In the genomic region with DNA sequence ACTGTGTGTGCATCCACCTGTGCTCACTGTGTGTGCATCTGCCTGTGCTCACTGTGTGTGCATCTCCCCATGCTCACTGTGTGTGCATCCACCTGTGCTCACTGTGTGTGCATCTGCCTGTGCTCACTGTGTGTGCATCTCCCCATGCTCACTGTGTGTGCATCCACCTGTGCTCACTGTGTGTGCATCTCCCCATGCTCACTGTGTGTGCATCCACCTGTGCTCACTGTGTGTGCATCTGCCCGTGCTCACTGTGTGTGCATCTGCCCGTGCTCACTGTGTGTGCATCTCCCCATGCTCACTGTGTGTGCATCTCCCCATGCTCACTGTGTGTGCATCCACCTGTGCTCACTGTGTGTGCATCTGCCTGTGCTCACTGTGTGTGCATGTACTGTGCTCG, we compare ENCODE assay signal across 8 mouse cellular contexts. TPM values are rescaled to one million over a fixed set of nuclear protein-coding genes. Genes with fewer than 3 reads are reported as not detected.
DNase-seq lines count a peak whose midpoint lies in the region; TF ChIP-seq lines count a peak whose summit lies in the region.
"Not testable (repeated sequence)": the region's sequence is repeated elsewhere in the genome, so short reads cannot be mapped to it uniquely, and the experiment has no call there.
"Had no signal": no experiment of that assay in that cellular context is flagged by ENCODE, and none has a peak within 500 bp of the region (broad histone marks: within the 10 kb centered on the region; RNA-seq: fewer than 3 reads in every experiment).

No protein-coding gene starts in this region.

- TF ChIP-seq EP300 in MEL (IDR thresholded peaks at IDR 0.05; ENCODE audit: low read depth in 1 of 2, low read length in 2 of 2): not testable (repeated sequence)

- TF ChIP-seq RAD21 in MEL (IDR thresholded peaks at IDR 0.05; ENCODE audit: low read depth, low read length): not testable (repeated sequence)

- H3K9me3 ChIP-seq in MEL (replicated peaks; ENCODE audit: insufficient read depth, low read length); megakaryocyte, embryonic 14.5 days: not testable (repeated sequence)

- H3K27ac ChIP-seq in MEL (ENCODE audit: control insufficient read depth, low read depth, low read length): not testable (repeated sequence)

- H3K9ac ChIP-seq in MEL (ENCODE audit: control insufficient read depth, low read depth, low read length, poor library complexity, severe bottlenecking): not testable (repeated sequence)

- TF ChIP-seq CTCF in MEL (IDR thresholded peaks at IDR 0.05 in 2 of 3, conservative IDR thresholded peaks at IDR 0.05 in 1 of 3; ENCODE audit: control insufficient read depth in 1 of 3, insufficient read depth in 1 of 3, low read depth in 2 of 3, low read length in 3 of 3, poor library complexity in 1 of 3, severe bottlenecking in 1 of 3): not testable (repeated sequence)

- DNase-seq in MEL (ENCODE audit: low read depth, low spot score): not testable (repeated sequence)

- H3K79me2 ChIP-seq in MEL (ENCODE audit: control insufficient read depth, insufficient read depth, low read length, poor library complexity): not testable (repeated sequence)

- not testable (repeated sequence) for H3K4me1 ChIP-seq in MEL (ENCODE audit: control insufficient read depth in 1 of 2, insufficient read depth in 2 of 2, low read length in 2 of 2); megakaryocyte, embryonic 14.5 days

- H3K4me3 ChIP-seq in MEL (ENCODE audit: control insufficient read depth in 1 of 2, insufficient read depth in 1 of 2, low read depth in 2 of 2, low read length in 2 of 2): not testable (repeated sequence)
- peak overlapping the region; percentile 64 for H3K4me3 ChIP-seq in megakaryocyte, embryonic 14.5 days (replicated peaks)

- TF ChIP-seq POLR2A in MEL (IDR thresholded peaks at IDR 0.05; ENCODE audit: control insufficient read depth in 1 of 2, insufficient read depth in 1 of 2, low read depth in 1 of 2, low read length in 2 of 2, poor library complexity in 1 of 2): not testable (repeated sequence)

- H3K27me3 ChIP-seq in MEL (ENCODE audit: control insufficient read depth in 1 of 2, insufficient read depth in 2 of 2, low read length in 2 of 2): not testable (repeated sequence)
- H3K27me3 ChIP-seq in megakaryocyte, embryonic 14.5 days (replicated peaks): peaks cover 70% of the 10 kb centered on the region

- H3K36me3 ChIP-seq in MEL (ENCODE audit: control insufficient read depth in 1 of 2, insufficient read depth in 2 of 2, low read length in 2 of 2); megakaryocyte, embryonic 14.5 days (replicated peaks; ENCODE audit: low read length): not testable (repeated sequence)

TF ChIP-seq in MEL, 35 proteins besides CTCF, POLR2A, EP300 and RAD21:
- peak; percentile 68; the same call in 1 of the 2 replicates for TF ChIP-seq POLR2AphosphoS5 (IDR thresholded peaks at IDR 0.05; ENCODE audit: borderline replicate concordance, low read depth, low read length)

RNA-seq across cellular contexts. Expression of gene Scrt2, which starts 18.5 kb away (rescaled TPM):
- total RNA-seq in MEL (2012; rRNA removed): not detected in 2 replicates
- polyA plus RNA-seq in MEL (2012; ENCODE audit: insufficient read depth in 1 of 2, insufficient read length in 2 of 2, low read depth in 1 of 2, low replicate concordance in 2 of 2, missing spikeins in 1 of 2): not detected
- polyA plus RNA-seq in megakaryocyte, embryonic 14.5 days (2012; ENCODE audit: insufficient read depth, low replicate concordance): not detected in 2 replicates
- total RNA-seq: CH12.LX had no signal
- polyA plus RNA-seq: activated CD4-positive, CD25-positive, alpha-beta regulatory T cell, adult 4 months; C2C12; CD4-positive, CD25-positive, alpha-beta regulatory T cell, adult 4 months; G1E; Patski had no signal

RNA-seq across cellular contexts. Expression of gene Srxn1, which starts 42.5 kb away (rescaled TPM):
- total RNA-seq in MEL (2012; rRNA removed): 27.4 and 31.3 TPM in 2 replicates
- polyA plus RNA-seq in MEL (2012; ENCODE audit: insufficient read depth in 1 of 2, insufficient read length in 2 of 2, low read depth in 1 of 2, low replicate concordance in 2 of 2, missing spikeins in 1 of 2): 10 to 100 TPM in 1 of 2 experiments, not detected in 1; 48.6 TPM
- 30.6 and 45.4 TPM in 2 replicates for polyA plus RNA-seq in megakaryocyte, embryonic 14.5 days (2012; ENCODE audit: insufficient read depth, low replicate concordance)
- total RNA-seq: CH12.LX had no signal
